Mouse (Mus musculus) bone marrow macrophage, adult 2 months (primary cell): Measurements from ENCODE around the gene Setd2. TPM values are rescaled to one million over a fixed set of nuclear protein-coding genes. Genes with fewer than 3 reads are reported as not detected.

Source experiments
- H3K27ac ChIP-seq: 2 replicates; pipeline ENCODE4 v1.5.1; 2012; ENCODE audit warnings: low read depth, low read length; ENCODE audit not compliant: insufficient read depth
- H3K4me1 ChIP-seq: 2 replicates; pipeline ENCODE4 v1.6.1; 2012; ENCODE audit warnings: low read length; ENCODE audit not compliant: control insufficient read depth, insufficient read depth
- H3K4me3 ChIP-seq: 2 replicates; pipeline ENCODE4 v1.5.1; 2012; ENCODE audit warnings: mild to moderate bottlenecking, low read length, moderate library complexity; ENCODE audit not compliant: insufficient read depth
- CTCF ChIP-seq: IDR thresholded peaks from 2 replicates; pipeline ENCODE4 v1.5.1; 2012; ENCODE audit warnings: low read depth, mild to moderate bottlenecking, low read length, moderate library complexity
- POLR2A ChIP-seq: IDR thresholded peaks from 2 replicates; pipeline ENCODE4 v1.6.1; 2012; ENCODE audit warnings: mild to moderate bottlenecking, low read depth, low read length, borderline replicate concordance
- polyA plus RNA-seq: library from polyadenylated mRNA; stranded (reverse); fragments of >200 nt; gene quantifications from 2 replicates; pipeline ENCODE4 v1.2.4, GENCODE M21; 2012; ENCODE audit not compliant: missing spikeins, insufficient read depth, insufficient read length

Gene Setd2
- polyA plus RNA-seq, 1 experiment: 63.3 TPM

DNA sequence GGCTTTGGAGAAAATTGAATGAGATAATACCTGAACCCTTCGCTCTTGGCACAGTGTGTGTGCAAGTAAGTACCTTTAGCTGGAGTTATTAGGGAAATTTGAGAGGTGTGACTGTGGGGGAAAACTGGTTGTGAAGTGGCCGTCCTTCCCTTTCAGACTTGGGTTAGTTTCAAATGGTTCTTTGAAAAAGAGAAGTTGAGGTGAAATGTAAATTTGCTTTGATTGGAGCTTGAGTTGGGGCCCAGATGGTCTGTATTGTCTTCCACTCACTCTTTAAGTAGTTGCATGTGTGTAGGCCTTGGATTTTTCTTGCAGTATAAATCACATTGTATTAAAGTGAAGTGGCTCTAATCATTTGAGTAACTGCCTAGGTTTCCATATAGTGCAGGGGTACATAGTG is 2.7 kb downstream of the Setd2 start:
- Histone ChIP-seq H3K27ac (peak overlapping the region; percentile 49), H3K4me3 (no peak overlapping the region)
- TF ChIP-seq POLR2A (no peak), CTCF (no peak)

DNA sequence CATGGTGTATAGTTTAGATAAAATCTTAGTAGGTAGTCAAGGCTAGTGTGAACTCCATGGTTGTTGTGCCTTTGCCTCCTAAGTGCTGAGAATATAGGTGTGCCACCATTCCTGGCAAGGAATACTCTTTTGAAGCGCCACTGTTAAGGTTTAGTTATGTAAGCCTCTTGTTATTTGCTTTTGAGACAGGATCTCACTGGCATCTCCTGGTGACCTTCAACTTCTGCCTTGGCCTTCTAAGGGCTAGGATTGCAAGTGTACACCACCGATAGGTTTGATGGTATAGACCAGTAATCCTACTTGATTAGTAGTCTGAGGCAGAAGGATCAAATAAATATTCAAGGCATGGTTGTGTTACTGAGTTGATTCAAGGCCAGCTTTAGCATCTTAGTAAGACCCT is 4.2 kb downstream of the Setd2 start:
- TF ChIP-seq CTCF: no peak
- no peak for TF ChIP-seq POLR2A
- no peak overlapping the region for H3K27ac ChIP-seq
- peaks cover 29% of the 10 kb centered on the region for H3K4me1 ChIP-seq
- H3K4me3 ChIP-seq: no peak overlapping the region

More for the DNA sequence above, 2.7 kb downstream of the Setd2 start:
- H3K4me1 ChIP-seq: peaks cover 37% of the 10 kb centered on the region

DNA sequence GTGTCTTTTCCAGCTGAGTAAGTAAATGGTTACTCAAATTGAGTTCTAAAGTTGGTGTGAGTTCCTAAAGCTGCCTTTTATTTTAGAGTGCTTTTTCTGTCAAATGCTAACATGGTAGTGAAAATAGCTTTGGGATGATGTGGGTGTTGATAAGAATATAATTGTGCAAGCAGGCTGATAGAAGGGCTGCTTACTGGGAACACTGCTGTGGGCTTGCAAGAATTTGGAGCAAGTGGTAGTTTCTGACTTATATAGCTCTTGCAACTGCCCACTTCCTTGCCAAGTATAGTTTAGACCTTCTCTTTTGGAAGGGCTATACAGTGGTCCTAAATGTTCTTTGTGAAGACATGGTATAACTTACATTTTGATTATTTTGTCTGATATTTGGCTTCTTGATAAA is 6.1 kb downstream of the Setd2 start:
- H3K4me1 ChIP-seq: peaks cover 31% of the 10 kb centered on the region
- no peak overlapping the region for H3K27ac ChIP-seq
- TF ChIP-seq CTCF: no peak
- no peak for TF ChIP-seq POLR2A
- no peak overlapping the region for H3K4me3 ChIP-seq

DNA sequence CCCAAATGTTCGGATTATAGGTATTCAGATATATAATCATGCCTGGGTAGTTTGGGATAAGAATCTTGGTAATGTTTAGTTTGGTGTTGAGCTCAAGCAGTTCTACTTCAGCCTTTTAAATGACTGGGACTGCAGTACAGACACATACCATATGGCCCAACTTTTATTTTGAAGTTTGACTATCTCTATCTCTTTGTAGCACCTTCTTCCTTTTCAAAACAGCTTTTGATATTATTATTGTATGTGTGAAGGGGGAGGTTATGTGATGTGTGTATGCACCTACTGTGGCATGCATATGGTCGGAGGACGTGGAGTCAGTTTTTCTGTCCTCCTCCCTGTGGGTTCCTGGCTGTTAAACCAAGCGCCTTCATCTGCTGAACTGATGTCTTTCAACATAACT is 9.6 kb downstream of the Setd2 start:
- TF ChIP-seq POLR2A (no peak), CTCF (no peak)
- Histone ChIP-seq H3K4me3 (no peak overlapping the region), H3K27ac (no peak overlapping the region), H3K4me1 (peaks cover 8% of the 10 kb centered on the region)

DNA sequence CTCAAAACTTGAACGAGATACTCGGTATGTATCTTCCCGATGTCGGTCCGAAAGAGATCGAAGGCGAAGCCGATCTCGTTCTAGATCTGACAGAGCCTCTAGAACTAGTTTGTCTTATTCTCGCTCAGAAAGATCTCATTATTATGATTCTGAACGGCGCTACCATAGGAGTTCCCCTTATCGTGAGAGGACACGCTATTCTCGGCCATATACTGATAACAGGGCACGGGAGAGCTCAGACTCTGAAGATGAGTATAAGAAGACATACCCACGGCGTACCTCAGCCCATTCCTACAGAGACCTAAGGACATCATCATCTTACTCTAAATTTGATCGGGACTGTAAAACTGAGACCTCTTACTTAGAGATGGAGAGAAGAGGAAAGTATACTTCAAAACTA is 15.9 kb downstream of the Setd2 start:
- H3K4me3 ChIP-seq: no peak overlapping the region
- no peak overlapping the region for H3K27ac ChIP-seq
- no peak for TF ChIP-seq POLR2A
- no peak for TF ChIP-seq CTCF
- no peaks in the 10 kb centered on the region for H3K4me1 ChIP-seq

DNA sequence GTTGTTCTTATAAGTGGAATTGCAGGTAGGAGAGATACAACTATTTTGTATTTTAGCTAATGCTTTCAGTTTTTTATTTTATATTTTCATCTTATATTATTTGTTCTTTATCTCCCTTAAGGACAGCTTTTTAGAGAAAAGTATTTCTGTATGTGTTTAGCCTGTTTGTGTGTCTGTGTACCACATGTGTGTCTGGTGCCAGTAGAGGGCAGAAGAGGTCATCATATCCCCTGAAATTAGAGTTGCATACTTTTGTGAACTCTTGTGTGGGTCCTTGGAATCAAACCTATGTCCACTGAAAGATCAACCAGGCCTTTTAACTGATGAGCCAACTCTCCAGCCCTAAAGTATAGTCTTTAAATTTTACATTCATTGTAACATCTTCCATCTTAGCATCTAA is 35.9 kb downstream of the Setd2 start:
- no peak overlapping the region for H3K27ac ChIP-seq
- no peaks in the 10 kb centered on the region for H3K4me1 ChIP-seq
- no peak overlapping the region for H3K4me3 ChIP-seq
- TF ChIP-seq CTCF: no peak
- no peak for TF ChIP-seq POLR2A

DNA sequence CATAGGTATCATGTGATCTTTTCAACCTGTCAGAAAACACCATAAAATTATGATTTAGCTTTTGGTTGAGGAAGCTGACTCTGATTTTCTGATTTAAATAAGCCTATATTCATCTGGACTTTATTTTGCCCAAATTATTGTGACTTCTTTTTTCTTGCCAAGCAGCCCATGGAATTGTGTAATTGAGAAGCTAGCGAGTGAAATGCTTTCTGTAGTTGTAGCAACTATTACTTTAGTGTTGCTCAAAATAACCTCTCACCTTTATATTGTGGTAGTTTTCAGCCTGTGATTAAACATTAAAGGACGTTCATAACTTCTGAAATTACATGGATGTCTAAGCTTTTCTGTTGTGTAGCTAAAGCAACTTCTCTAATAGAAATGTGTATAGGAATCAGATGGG is 49.8 kb downstream of the Setd2 start:
- no peaks in the 10 kb centered on the region for H3K4me1 ChIP-seq
- H3K4me3 ChIP-seq: no peak overlapping the region
- TF ChIP-seq POLR2A: no peak
- TF ChIP-seq CTCF: no peak
- H3K27ac ChIP-seq: no peak overlapping the region

DNA sequence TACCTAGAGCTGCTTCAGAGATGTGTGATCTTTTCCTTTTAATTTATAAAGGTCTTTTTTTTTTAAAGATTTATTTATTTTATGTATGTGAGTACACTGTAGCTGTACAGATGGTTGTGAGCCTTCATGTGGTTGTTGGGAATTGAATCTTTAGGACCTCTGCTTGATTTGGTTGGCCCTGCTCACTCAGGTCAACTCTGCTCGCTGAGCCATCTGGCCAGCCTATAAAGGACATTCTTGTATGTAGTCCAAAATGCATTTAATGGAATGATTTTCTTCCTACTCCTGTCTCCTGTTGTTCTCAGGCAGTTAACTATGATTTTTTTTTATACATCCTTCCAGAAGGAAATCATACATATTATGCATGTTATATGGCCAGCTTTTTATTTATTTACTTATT is 51.1 kb downstream of the Setd2 start:
- TF ChIP-seq POLR2A: no peak
- no peak for TF ChIP-seq CTCF
- no peaks in the 10 kb centered on the region for H3K4me1 ChIP-seq

DNA sequence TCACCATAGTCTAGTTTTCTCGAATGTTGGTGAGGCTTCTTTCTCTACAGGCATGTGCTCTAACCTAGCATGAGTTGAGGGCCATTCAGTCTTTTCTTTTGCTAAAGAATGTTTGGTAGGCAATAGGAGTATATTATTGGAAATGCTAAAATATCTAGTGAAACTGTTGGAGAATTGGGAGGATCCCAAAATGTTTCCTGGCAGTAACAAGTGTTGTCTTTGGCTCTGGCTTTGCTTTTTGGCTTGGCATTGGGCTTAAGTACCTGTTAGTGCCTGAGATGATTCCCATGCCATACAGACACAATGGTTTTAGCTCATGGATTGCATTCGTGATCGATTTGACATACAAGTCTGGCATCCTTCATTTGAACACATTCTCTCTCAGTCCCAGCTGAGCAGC is 79.1 kb downstream of the Setd2 start:
- no peak overlapping the region for H3K4me3 ChIP-seq
- TF ChIP-seq POLR2A (no peak), CTCF (no peak)
- no peaks in the 10 kb centered on the region for H3K4me1 ChIP-seq
- H3K27ac ChIP-seq: no peak overlapping the region

More for the DNA sequence above, 51.1 kb downstream of the Setd2 start:
- no peak overlapping the region for H3K27ac ChIP-seq
- no peak overlapping the region for H3K4me3 ChIP-seq

DNA sequence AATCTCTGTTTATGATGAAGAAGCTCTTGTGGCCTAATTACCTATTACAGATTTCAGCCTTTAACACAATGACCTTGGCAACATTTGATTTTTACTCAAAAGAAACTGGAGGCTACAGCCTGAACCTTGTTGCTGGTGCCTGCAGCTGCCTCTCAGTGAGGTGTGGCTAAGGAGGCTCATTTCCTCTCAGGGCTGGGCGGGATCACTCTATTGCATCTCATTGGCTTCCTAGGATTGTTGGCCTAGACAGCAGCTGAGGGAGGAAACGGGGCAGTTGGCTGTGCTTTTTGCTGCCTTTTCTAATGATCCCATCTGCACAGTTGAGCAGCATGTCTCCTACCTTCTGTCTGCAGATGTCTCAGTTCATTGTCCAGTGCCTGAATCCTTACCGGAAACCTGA is 84.7 kb downstream of the Setd2 start:
- Histone ChIP-seq H3K4me1 (no peaks in the 10 kb centered on the region), H3K27ac (no peak overlapping the region), H3K4me3 (no peak overlapping the region)
- no peak for TF ChIP-seq CTCF
- TF ChIP-seq POLR2A: no peak

DNA sequence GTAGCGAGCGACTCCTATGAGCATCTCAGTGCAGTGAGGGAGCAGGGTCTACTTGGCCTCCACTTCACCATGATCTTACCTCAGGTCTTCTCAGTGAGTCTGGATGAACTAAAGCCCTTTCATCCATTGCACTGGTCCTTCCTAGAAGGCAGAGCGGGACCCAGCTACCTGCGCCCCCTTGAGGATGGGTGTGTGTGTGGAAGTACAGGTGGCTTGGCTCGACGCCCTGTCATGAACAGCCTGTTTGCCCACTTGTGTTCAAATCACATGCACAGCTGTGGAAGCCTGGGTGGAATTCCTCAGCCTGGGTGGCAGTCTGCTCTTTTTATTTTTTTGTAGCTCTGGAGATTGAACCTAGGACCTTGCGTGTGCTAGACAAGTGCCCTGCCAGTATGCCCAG is 87.8 kb downstream of the Setd2 start:
- H3K4me1 ChIP-seq: no peaks in the 10 kb centered on the region
- no peak overlapping the region for H3K27ac ChIP-seq
- TF ChIP-seq POLR2A (no peak), CTCF (no peak)
- H3K4me3 ChIP-seq: no peak overlapping the region

DNA sequence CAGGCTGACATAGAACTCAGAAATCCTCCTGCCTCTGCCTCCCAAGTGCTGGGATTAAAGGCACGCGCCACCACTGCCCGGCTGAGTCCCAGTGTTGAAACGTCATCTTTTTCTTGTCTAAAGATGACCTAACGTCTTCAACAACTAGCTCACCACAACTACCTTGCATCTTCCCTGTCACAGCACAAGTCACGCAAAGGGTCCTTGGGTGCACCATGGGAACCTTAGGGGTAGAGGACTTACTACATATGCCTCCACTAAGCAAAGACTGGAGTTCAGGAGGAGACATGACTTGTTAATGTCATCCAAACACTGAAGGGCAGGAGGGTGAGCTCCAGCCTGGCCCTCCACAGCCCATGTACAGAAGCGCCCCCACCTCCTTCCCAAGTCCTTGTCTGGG is 88.3 kb downstream of the Setd2 start:
- TF ChIP-seq POLR2A (no peak), CTCF (no peak)
- Histone ChIP-seq H3K27ac (no peak overlapping the region), H3K4me1 (no peaks in the 10 kb centered on the region), H3K4me3 (no peak overlapping the region)
